Mouse (Mus musculus): ENCODE measurements around the gene Ptcd2. TPM values are rescaled to one million over a fixed set of nuclear protein-coding genes. Genes with fewer than 3 reads are reported as not detected.

Ptcd2 gene
- 10 to 100 TPM; 28.2 to 31.4 TPM for total RNA-seq (2021)

DNA sequence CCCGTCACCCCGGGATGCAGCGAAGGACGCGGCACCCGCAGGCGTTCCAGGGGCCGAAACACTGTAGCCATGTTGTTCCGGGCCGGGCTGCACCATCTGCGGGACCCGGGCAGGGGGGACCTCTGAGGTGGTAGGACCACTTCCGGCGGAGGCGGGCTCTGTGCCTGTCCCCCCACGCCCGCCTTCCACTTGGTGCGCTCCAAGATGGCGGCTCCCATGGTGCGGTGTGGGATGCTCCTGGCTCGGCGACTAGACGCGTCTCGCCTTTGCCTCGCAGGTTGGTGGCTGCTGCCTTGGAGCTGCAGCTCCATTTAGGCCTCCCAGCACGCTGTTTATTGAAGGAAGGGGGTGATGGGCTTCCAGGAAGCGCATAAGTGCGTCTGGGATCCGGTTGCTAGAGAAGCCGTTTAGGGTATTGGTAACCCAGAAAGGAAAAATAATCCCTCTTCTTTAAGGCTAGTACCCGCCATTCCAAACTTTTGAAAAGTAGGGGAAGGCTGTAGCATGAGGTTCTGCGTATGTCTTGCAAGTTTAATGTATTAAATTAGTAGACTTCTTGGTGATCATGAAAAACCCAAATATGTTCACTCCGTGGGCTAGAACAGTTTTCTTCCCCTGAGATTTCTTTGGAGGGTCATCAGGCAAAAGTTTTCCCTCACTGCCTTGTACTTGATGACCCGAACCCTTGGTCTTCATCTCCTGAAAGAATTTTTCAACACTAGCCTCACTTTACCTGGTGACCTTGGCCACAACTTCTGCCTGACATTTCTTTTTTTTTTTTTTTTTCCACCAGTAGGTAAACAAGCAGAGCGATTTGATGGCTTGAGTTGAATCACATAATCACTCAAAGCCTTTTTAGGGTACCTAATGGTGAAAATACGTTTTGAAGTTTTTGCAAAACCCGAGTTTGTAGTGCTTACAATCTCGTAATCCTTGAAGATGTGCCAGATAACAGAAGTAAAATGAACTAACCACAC is at the start of gene Ptcd2, which contains the start of gene Mrps27:
Gene Ptcd2 (minus strand): TSS at position 107 of the 977 bp plus-strand sequence.
Gene Mrps27 (plus strand): TSS at position 188 of the 977 bp plus-strand sequence.
- peak; percentile 98 to 99 for DNase-seq

DNA sequence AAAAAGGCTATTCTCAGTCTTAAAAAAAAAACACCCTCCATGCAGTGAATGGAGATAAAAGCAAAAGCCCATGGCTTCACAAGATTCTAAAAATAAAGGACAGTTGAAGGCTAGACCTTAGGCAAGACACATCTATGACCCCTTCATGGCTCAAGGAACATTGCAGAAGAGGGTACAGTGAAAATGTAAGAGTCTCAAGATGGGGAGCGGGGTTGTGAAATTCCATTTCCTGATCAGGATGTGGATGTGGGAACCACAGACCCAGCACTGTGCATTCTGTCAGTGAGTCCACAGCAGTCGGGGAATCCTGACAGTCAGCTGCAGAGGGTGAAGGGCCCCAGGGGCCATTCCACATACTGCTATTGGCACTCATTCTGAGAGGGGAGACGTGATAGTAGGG is 48.6 kb upstream of the Ptcd2 start:
- DNase-seq: no peak

DNA sequence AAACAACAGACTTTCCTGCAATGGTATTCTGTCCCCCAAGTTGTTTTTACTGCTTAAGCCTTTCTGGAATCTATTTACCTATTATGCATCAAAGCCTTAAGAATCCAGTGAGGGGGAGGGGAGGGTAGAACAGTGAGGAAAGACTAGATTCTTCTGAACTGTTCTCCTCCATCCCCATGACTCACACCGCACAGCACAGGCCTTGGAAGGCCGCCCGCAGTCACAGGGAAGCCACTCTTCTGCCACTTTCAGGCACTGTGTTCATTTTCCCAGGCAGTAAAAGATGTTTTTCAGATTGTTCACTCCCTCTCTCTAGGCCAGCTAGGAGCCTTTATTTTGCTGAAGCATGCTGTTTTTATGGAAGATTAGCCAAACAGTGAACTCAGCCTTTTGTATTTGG is 46.9 kb upstream of the Ptcd2 start:
- DNase-seq: peak in 1 of 2 experiments; percentile 20

DNA sequence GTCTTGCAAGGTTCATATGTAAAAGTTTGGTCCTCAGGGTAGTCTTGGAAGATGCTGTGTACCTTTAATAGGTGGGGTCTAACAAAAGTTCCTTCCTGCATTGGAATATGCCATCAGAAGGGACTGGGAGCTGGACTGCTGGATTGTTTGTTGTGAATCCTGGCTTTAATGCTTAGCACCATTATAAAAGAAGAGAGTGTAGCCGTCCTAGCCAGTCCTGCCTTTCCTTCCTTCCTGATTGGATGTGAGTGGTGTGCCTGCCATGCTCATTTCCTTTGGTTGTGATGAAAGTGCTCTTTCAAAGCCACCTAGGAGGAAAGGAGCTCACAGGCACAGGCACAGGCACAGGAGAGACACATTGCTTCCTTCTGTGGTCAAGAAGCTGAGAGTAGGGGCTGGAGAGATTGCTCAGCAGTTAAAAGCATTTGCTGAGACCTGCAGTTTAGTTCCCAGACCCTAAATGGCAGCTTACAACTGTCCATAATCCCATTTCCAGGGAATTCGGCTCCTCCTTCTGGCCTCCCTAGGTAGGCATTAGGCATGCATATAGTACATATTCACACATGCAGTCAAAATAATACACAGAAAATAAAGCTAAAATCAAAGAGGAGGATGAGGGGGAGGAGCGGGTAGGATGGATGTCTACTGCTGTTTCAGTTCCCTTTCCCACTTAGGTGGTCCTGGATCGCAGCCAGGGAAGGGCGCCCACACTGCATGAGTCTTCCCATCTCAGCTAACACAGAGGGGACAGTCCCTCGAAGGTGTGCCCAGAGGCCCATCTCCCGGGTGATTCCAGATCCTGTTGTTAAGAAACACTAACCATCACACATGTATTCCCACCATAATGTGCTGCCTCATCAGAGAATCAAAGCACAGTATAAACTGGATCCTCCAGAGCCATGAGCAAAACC is 43.7 kb upstream of the Ptcd2 start:
- DNase-seq: no peak

DNA sequence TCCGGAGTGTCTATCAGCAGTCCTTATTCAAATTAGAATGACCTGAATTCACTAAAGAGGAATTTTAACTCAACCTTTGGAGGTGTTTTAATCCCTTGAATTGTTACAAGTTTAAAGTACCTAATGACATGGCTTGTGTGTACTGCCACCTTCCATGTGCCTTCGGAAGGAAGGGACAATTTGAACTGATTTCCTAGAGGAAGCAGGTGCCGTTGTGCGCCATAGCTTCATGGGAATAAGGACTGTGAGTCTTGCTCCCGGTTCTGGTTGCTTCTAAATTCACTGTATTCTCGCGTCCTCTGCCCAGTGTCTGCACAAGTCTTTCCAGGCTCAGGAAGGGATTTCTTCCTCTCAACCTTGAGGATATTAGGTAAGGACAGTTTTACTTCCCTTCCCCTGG is 41.8 kb upstream of the Ptcd2 start:
- DNase-seq: no peak

DNA sequence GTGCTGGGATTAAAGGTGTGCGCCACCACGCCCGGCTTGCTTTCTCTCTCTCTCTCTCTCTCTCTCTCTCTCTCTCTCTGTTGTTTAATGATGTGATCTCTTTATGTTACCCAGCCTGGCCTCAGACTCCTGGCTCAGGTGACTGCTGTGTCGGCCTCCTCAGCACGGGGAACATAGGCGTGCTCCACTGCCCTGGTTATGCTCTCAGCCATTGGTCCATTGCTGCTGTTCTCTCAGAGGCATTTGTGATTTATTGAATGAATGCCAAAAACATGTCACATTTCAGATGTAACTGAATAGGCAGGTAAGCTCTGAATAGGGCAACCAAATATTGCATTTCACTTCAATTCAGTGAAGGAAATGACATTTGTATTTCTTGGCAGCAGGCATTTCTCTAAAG is 41.4 kb upstream of the Ptcd2 start:
- DNase-seq: no peak

DNA sequence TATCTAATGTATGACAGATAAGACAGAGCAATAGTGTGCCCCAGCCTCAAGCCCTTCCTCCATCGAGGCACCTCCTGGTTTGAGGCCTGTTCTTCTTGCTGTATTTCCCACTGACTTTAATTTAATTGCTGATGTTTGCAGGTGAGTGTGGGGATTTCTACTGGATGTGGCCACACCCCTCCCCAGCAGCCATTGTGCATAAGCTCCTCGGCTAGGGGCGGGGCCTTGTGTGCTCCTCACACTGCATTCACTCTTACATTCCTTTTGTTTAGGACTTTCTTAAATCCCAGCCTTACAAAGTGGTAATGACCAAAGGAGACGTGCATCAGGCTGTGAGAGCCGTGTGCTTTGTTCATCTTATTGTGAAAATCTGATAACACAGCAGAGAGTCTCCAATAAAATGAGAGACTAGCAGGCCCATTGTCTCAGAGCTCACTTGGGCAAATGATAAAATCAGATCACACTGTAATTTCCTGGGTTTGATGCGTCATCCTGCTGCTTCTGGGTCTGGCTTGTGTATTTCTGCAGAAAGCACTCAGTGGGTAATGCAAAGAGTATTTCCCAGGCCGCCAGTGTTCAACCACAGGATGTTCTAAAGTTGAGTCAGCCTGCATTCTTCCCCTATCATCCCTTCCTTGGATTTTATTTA is 40.2 kb upstream of the Ptcd2 start:
- DNase-seq: no peak

DNA sequence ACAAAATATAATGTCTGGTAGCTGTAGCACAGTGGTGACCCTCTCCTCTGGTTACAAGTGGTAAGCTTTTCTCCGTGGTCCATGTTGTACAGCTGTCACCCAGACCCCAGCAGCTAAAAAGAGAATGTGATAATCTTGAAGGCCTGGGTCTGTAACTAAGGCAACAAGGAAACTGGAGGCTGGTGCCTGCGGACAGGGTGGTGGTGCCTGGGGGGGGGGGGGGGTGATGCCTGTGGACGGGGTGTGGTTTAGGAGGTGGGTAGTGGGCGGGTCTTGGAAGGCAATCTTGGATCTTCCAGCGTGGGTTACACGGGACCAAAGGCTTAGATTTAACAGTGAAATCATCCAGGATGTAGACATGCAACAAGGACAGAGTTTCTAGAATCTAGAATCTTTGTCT is 37.9 kb upstream of the Ptcd2 start:
- no peak for DNase-seq

DNA sequence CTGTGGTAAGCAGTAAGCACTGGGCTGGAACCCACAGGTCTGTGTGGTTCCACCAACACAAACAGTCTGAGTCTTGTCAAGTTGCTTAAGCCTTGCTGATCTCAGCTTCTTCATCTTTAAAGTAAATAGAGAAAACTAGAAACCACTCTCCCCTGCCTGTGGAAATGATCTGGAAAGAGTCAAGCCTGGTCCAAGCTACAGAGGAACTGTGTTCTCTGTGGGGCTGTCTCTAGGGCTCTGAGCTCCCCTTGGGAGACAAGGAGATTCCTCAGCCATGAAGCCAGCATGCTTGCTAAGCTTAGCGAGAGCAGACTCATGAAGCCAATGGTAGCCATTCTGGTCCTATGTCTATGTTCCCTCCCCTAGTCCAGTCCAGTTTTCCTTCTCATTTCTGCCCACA is 33.7 kb upstream of the Ptcd2 start:
- DNase-seq: no peak

DNA sequence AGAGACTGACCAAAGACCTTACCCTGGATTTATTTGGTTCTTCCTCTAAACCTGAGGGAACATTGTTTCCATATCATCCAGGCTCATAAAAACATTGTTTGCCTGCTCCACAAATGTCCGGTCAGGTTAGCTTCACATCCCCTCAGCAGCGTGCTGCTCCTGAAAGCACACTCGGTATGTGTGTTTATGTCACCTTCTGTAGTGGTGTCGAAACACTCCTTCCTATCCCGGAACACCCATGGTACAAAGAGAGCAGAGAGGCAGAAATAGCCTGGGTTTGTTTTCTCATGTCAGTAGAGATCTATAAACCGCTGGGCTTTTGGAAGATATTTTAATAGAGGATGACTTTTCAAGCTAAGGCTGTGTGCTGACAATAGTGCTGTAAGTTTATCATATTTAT is 32.5 kb upstream of the Ptcd2 start:
- no peak for DNase-seq

DNA sequence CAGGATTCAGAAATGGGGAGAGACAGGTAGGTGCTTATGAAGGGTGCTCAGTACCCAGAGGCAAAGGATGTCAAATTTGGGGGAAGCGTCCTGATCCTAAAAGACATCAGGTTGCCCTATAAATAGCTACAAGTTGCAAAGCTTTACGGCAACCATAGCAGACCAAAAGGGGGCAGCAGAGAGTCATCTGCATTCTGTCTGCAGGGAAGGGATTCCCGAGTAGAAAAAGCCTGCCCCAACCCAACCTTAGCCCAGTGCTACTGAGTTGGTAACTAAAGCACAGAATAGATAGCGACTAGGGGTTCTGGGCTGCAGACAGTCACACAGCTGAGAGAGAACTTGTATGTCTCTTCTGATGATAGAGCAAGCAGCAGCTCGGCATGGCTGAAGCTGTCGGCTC is 31.0 kb upstream of the Ptcd2 start:
- DNase-seq: peak; percentile 70 to 72

DNA sequence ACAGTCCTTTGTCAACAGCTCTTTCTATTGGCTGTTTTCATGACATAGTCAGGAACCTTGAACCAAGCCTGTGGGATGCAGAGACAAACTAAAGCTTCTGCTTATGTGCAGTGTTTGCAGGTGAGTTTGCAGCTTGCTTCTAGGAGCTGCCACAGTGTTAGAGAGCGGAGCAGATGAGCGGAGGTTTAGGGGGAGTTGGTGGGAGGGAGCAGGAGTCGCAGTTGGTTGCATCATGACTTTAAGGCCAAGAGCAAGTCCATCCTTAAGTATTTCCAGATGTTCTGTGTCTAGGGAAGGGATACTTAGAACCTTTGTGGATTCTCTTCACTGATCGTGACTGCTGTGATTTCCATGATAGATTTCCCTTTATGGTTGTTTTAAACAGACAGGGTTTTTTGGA is 29.7 kb upstream of the Ptcd2 start:
- no peak for DNase-seq

DNA sequence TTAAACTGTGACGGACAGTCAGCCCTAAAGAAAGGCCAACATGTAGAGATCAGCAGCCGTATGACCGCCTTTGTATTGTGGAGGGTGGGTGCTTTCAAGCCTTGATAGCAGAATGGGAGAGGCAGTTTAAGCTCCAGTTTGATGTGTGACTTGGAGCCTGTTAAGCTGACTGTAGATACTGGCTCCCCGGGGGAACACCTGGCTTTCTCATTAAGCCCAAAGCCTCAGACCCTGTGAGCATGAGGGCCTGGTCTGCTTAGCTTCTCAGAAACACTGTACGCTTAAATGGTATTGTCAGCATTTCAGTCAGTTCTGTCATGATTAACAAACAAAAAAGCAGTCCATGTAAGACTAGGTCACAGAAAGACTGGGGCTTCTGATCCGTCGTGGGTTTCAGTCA is 29.2 kb upstream of the Ptcd2 start:
- no peak for DNase-seq

DNA sequence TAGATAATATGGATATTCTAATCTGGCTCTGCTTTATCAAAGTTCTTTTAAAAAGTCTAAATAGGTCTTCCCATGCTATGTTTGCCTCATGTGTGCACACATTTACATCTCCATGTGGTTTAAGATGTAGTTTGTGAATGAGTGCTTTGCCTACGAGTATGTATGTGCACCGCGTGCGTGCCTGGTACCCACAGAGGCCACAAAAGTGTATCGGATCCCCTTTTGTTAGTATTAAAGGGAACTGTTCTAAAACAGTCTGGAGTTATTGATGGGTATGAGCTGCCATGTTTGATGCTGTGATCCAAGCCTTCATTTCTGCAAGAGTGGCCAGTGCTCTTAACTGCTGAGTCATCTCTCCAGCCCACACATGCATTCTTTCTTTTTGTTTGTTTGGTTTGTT is 26.8 kb upstream of the Ptcd2 start:
- DNase-seq: no peak

DNA sequence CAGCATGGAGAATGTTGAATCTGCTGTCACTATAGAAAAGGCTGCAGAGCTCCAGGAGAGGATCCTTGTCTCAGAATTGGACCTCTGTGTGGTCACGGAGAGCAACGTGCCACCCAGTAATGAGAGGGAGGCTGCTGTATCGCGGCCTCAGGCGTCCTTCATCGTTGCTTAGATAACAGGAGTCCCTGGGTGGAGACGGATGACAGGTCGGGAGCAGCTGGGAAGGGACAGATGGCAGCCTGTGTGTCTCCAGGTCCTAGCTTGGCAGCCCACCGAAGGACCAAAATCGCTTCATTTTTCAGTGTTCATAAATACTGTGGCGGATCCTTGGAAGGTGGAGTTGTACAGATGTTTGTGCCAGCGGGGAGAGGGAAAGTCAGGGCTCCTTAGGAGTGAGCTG is 24.6 kb upstream of the Ptcd2 start:
- no peak for DNase-seq

DNA sequence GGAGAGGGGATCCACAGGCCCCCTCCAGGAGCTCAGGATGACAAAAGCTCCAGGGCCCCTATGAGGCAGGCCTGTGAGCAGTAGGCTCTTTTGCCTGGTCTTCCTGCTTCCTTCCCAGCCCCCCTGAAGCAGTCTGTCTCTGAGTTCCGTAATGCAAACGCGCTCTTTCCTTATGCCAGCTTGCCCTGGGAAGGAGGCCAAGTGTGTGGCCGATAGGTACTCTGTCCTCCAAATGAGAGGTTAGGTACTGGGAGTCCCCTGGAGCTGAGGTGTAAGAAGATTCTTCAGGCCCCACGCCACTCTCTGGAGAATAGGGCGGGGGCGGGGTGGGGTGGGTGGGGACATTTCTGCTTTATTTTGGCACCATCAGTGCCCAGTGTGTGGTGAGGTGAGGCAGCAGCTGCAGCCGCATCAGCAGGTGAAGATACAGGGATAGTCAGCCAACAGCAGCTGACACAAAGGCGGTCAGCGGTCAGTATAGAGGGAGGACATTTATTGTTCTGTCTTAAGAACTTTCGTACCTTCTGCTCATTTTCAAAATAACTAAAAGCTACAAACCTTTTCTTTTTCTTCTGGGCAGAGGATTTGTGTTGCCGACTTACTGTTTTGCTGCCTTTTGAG is 23.2 kb upstream of the Ptcd2 start:
- no peak for DNase-seq

DNA sequence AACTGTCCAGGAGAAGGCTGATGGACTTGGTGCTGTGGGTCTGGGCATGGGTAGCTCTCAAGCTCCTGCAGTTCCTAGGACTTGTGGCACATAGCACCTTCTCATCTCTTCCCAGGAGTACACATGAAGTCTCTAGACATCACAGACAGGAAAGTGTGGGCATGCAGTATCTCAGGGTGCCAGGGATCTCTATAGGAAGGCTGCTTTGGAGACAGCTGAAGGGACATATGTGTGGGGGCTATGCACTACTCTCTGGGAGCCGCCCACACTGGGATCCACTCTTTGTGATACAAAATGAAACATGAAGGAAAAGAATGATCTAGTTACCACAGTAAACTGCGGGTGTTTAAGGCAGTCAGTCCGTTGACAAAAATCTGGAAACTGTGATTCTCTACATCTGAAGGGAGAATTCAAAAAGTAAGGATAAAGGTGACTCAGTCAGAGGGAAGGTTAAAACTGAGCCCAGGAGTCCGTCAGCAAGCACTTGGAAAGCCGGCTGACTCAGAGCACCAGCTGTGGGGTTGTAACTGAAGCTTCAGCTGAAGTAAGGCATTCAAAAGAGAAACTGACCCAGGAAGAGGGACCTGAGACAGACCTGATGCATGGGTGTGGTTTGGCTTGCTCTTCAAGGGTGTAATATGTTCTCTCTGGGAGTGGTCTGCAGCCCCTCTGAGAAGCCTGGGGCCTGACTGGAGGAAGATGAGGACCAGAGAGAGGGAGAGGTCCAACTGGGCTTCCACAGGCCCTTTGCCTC is 22.1 kb upstream of the Ptcd2 start:
- DNase-seq: peak; percentile 81 to 83

DNA sequence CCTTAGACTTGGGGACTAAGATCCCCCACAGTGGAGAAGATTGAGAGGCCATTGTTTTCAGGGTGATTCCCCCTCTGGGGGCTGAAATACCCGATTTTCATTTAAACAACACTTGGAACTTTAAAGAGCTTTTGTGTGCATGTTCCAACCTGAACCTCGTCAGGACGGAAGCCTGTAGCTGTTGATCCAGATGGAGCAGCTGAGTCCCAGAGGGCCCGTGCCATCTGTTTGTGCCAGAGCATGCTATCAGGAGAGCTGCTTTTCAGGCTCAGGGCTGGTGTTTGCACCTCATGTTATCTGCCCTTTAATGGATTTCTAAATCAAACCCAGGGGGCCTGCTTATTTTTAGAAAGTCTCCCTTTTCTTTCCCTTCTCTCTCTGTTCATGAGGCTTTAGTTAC is 19.4 kb upstream of the Ptcd2 start:
- DNase-seq: peak; percentile 62 to 67

DNA sequence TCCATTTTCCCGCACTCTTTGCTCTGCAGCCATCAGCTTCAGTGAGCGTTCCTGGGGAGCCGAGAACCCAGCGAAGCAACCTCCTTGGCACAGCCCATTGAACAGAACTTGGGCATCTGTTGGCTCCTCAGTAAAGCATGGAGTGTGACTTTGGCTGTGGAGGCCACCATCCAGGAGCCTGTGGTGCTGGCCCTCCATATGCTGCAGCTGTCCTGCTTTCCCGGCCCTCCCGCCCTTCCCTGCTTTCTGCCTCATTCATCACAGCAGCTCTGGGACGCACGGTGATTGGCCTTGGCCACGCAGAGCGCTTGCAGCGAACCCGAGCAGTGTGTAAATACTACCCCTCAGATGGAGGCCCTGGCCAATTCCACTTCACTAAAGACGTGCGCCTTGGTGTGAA is 14.4 kb upstream of the Ptcd2 start:
- no peak for DNase-seq

DNA sequence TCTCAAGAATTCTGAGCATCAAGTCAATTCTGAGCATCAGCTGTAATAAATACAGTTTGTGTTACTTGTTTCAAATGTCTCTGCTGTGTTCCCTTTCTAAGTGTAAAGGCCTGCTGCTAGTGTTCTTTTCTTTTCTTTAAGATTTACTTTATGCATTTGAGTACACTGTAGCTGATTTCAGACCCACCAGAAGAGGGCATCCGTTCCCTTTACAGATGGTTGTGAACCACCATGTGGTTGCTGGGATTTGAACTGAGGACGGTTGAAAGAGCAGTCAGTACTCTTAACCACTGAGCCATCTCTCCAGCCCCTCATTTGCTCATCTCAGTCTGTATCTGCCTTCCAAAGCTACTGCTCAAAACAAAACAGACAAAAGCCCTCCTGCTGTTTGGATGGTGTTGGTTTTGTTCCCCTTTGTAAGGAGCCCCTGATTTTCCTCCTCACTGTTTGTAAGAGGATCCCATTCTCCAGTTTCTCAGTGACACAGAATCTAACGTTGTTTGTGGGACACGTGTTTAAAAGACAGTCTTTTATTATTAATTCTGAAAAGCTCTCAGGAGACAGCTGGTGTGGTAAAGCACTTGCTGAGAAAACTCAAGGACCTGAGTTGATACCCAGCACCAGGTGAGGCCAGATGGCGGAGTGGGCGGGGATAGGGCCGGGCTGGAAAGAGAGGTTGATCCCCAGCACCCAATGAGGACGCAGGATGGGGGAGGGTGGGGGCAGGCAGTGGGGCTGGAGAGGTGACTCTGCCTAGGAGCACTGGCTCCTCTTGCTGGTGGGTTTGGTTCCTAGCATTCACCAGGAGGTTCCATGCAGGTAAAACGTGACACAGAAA is 12.1 kb upstream of the Ptcd2 start:
- no peak for DNase-seq

DNA sequence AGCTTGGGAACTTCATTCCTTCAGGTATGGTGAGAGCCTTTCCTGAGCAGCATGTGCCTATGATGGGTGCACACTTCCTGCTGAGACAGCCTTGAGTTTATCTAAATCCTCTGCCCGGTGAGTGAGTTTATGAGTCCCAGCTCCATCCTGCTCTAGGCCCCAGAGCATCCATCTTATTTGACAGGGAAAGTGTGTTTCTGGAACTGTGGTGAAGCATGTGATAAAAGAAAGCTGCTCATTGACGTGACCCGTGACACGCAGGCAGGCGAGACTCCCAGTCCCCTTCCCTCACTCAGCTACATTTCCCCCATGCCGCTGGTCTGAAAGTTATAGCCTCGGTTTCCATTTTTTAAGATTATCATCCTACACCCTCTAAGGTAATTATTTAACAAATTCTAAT is 11.4 kb upstream of the Ptcd2 start:
- DNase-seq: no peak
